Mouse (Mus musculus) forebrain, embryonic 14.5 days (tissue): Measurements from ENCODE around the gene Vstm2l. TPM values are rescaled to one million over a fixed set of nuclear protein-coding genes. Genes with fewer than 3 reads are reported as not detected.

Experiments
- ATAC-seq: fragments of 200-750 bp; cut with Nextera tagmentation; 2 replicates; pipeline ENCODE4 v1.8.0; 2017; ENCODE audit warnings: mild to moderate bottlenecking, moderate library complexity
- DNase-seq: peaks from one replicate; pipeline ENCODE4 v3.0.0-alpha.2; 2015; ENCODE audit warnings: low spot score
- H3K27ac ChIP-seq: fragments of 300-500 bp; sonication (generic); 2 replicates; pipeline ENCODE4 v1.5.1; 2014; ENCODE audit warnings: low read depth, mild to moderate bottlenecking, control low read depth, low read length, moderate library complexity
- H3K27me3 ChIP-seq: fragments of 300-500 bp; sonication (generic); replicated peaks from 2 replicates; pipeline ENCODE4 v1.6.1; 2014; ENCODE audit warnings: low read length, control low read depth, mixed read lengths; ENCODE audit not compliant: control insufficient read depth, insufficient read depth
- H3K36me3 ChIP-seq: fragments of 300-500 bp; sonication (generic); 2 replicates; pipeline ENCODE4 v1.6.1; 2014; ENCODE audit warnings: low read length, control low read depth; ENCODE audit not compliant: control insufficient read depth, insufficient read depth
- H3K4me1 ChIP-seq: fragments of 300-500 bp; sonication (generic); 2 replicates; pipeline ENCODE4 v1.6.1; 2014; ENCODE audit warnings: antibody characterized with exemption, low read length, control low read depth; ENCODE audit not compliant: control insufficient read depth, insufficient read depth
- H3K4me2 ChIP-seq: fragments of 300-500 bp; sonication (generic); 2 replicates; pipeline ENCODE4 v1.6.1; 2014; ENCODE audit warnings: mild to moderate bottlenecking, control low read depth, low read length
- H3K4me3 ChIP-seq: fragments of 300-500 bp; sonication (generic); 2 replicates; pipeline ENCODE4 v1.5.1; 2014; ENCODE audit warnings: low read depth, low read length, control low read depth
- H3K9ac ChIP-seq: fragments of 300-500 bp; sonication (generic); 2 replicates; pipeline ENCODE4 v1.6.1; 2014; ENCODE audit warnings: mild to moderate bottlenecking, low read length, control low read depth, moderate library complexity
- H3K9me3 ChIP-seq: fragments of 300-500 bp; sonication (generic); replicated peaks from 2 replicates; pipeline ENCODE4 v1.6.1; 2016; ENCODE audit warnings: low read length, control low read depth, mixed read lengths; ENCODE audit not compliant: control insufficient read depth
- WGBS: fragments of 180-500 bp; shearing (Covaris S2); extraction: QIAGEN DNeasy Blood & Tissue Kit; methylation state at CpG from one replicate; pipeline ENCODE4 v1.1.7; 2014; 5-methylcytosine and 5-hydroxymethylcytosine counted together
- polyA plus RNA-seq: library from polyadenylated mRNA; unstranded; fragments of >200 nt; fragmentation: Nextera tagmentation; extraction: Ambion mirVana; gene quantifications from 2 replicates; pipeline ENCODE4 v1.2.1, GENCODE M21; 2014

Gene Vstm2l
- polyA plus RNA-seq, 1 experiment from 2014 or later, result 4.7 TPM

GRCm38 (mm10) chr2:157989946-157990345 lies 75.5 kb downstream of the Vstm2l start:
- Histone ChIP-seq H3K9me3 (no peaks in the 10 kb centered on the region), H3K27ac (no peak overlapping the region), H3K36me3 (peaks cover 30% of the 10 kb centered on the region), H3K27me3 (no peaks in the 10 kb centered on the region), H3K4me3 (no peak overlapping the region), H3K9ac (no peak overlapping the region), H3K4me1 (peaks cover 6% of the 10 kb centered on the region), H3K4me2 (no peak overlapping the region)
- peak; percentile 42 for DNase-seq
- WGBS, result 97% methylated on average over 2 of the region's 2 CpGs
- ATAC-seq, result no peak

GRCm38 (mm10) chr2:157991026-157991425 lies 76.6 kb downstream of the Vstm2l start:
- ATAC-seq (no peak), DNase-seq (no peak)
- WGBS, result 73% methylated on average over 6 of the region's 6 CpGs
- Histone ChIP-seq H3K4me3 (no peak overlapping the region), H3K27me3 (no peaks in the 10 kb centered on the region), H3K9me3 (no peaks in the 10 kb centered on the region), H3K4me1 (peaks cover 6% of the 10 kb centered on the region), H3K4me2 (no peak overlapping the region), H3K36me3 (peaks cover 39% of the 10 kb centered on the region), H3K9ac (no peak overlapping the region), H3K27ac (no peak overlapping the region)

- Histone ChIP-seq H3K9ac (no peak overlapping the region), H3K4me2 (no peak overlapping the region)
- WGBS, result 90% methylated on average over 4 of the region's 4 CpGs
Observed at GRCm38 (mm10) chr2:157992501-157992900, 78.0 kb downstream of the Vstm2l start.

More at GRCm38 (mm10) chr2:157992501-157992900, 78.0 kb downstream of the Vstm2l start:
- DNase-seq (no peak), ATAC-seq (no peak)
- Histone ChIP-seq H3K27me3 (no peaks in the 10 kb centered on the region), H3K9me3 (no peaks in the 10 kb centered on the region), H3K36me3 (peaks cover 53% of the 10 kb centered on the region), H3K4me1 (peaks cover 6% of the 10 kb centered on the region), H3K4me3 (no peak overlapping the region), H3K27ac (no peak overlapping the region)

Other genes starting within 250 kb of the Vstm2l start
- 86.7 and 89.4 TPM in 2 replicates for gene Ctnnbl1, start 177.3 kb upstream of the Vstm2l start, polyA plus RNA-seq
- 17.5 and 17.6 TPM in 2 replicates for gene Tti1, start 113.8 kb downstream of the Vstm2l start, polyA plus RNA-seq
- gene Rprd1b, start 113.8 kb downstream of the Vstm2l start, polyA plus RNA-seq, result 31.1 and 37.7 TPM in 2 replicates
- 5.0 and 7.0 TPM in 2 replicates for gene Tgm2, start 231.8 kb downstream of the Vstm2l start, polyA plus RNA-seq